ENCODE assay signal across 8 mouse cellular contexts in genomic region chr9:121697150-121698049, GRCm38 (mm10). TPM values are rescaled to one million over a fixed set of nuclear protein-coding genes. Genes with fewer than 3 reads are reported as not detected.
A peak's percentile ranks its signal among the peaks of the same experiment; 100 is the strongest.
DNase-seq lines count a peak whose midpoint lies in the region; ATAC-seq and TF ChIP-seq lines count a peak whose summit lies in the region.

No protein-coding gene starts in this region.

- DNase-seq in adrenal gland, adult (ENCODE audit: inconsistent age in 2 of 2, low spot score in 1 of 2), result peak; percentile 48 to 86
- no peak for DNase-seq in adrenal gland, adult 8-10 months
- no peak for DNase-seq in testis, postnatal 14 days (ENCODE audit: low spot score)
- DNase-seq in induced T-regulatory cell, adult 2 months (ENCODE audit: low read depth), result peak; percentile 79
- peak; percentile 58 to 66 for DNase-seq in lung, adult 18-20 months
- DNase-seq in skeletal muscle tissue, adult 2 months (ENCODE audit: low read depth, low spot score), result peak; percentile 76

- ATAC-seq in embryonic facial prominence, embryonic 12.5 days (ENCODE audit: insufficient number of reproducible peaks, insufficient read depth, low FRiP score, low TSS enrichment), result peak; percentile 52; the same call in 1 of the 2 replicates

- 97% methylated on average over 1 of the region's 1 CpGs for WGBS in embryonic facial prominence, embryonic 12.5 days

- H3K4me2 ChIP-seq in embryonic facial prominence, embryonic 12.5 days (replicated peaks), result no peak overlapping the region

- TF ChIP-seq POLR2A in testis, adult 2 months (IDR thresholded peaks at IDR 0.05; ENCODE audit: control insufficient read depth, low read depth, low read length), result no peak

- no peaks in the 10 kb centered on the region for H3K27me3 ChIP-seq in testis, adult 2 months (ENCODE audit: control insufficient read depth, insufficient read depth, low read length)
- no peaks in the 10 kb centered on the region for H3K27me3 ChIP-seq in embryonic facial prominence, embryonic 12.5 days

- no peaks in the 10 kb centered on the region for H3K36me3 ChIP-seq in testis, adult 2 months (ENCODE audit: control insufficient read depth, insufficient read depth, low read length)
- H3K36me3 ChIP-seq in embryonic facial prominence, embryonic 12.5 days, result peaks cover 24% of the 10 kb centered on the region

- H3K4me1 ChIP-seq in testis, adult 2 months (ENCODE audit: control insufficient read depth, insufficient read depth, low read length), result no peaks in the 10 kb centered on the region
- no peaks in the 10 kb centered on the region for H3K4me1 ChIP-seq in embryonic facial prominence, embryonic 12.5 days

- H3K9me3 ChIP-seq in embryonic facial prominence, embryonic 12.5 days, result no peaks in the 10 kb centered on the region; the same call in 1 of the 2 replicates

- H3K4me3 ChIP-seq in testis, adult 2 months (ENCODE audit: control insufficient read depth, low read depth, low read length), result no peak overlapping the region
- H3K4me3 ChIP-seq in embryonic facial prominence, embryonic 12.5 days, result no peak overlapping the region

- peak; percentile 75 for TF ChIP-seq CTCF in testis, adult 2 months (IDR thresholded peaks at IDR 0.05; ENCODE audit: control insufficient read depth, insufficient read depth, insufficient replicate concordance, low read depth, low read length)

- no peak overlapping the region for H3K9ac ChIP-seq in embryonic facial prominence, embryonic 12.5 days

- no peak overlapping the region for H3K27ac ChIP-seq in testis, adult 2 months (ENCODE audit: control insufficient read depth, insufficient read depth, low read depth, low read length)
- H3K27ac ChIP-seq in embryonic facial prominence, embryonic 12.5 days, result no peak overlapping the region

RNA-seq across cellular contexts. Expression of gene Sec22c, which starts 7.9 kb away (rescaled TPM):
- 1 to 10 TPM; 6.4 to 8.3 (median 7.2) TPM for total RNA-seq in adrenal gland, adult 8-10 months (2022)
- 9.7 and 11.0 TPM in 2 replicates for polyA plus RNA-seq in testis, adult 2 months (2012; rRNA removed)
- 16.8 and 18.0 TPM in 2 replicates for polyA plus RNA-seq in embryonic facial prominence, embryonic 12.5 days (2016; fragmentation: Nextera tagmentation; extraction: Ambion mirVana)

RNA-seq across cellular contexts. Expression of gene Ss18l2, which starts 12.7 kb away (rescaled TPM):
- total RNA-seq in adrenal gland, adult 8-10 months (2022), result 10 to 100 TPM; 32.9 to 48.3 (median 40.6) TPM
- polyA plus RNA-seq in testis, adult 2 months (2012; rRNA removed), result 10.1 and 11.6 TPM in 2 replicates
- 96.2 and 117 TPM in 2 replicates for polyA plus RNA-seq in embryonic facial prominence, embryonic 12.5 days (2016; fragmentation: Nextera tagmentation; extraction: Ambion mirVana)

RNA-seq across cellular contexts. Expression of gene Nktr, which starts 21.6 kb away (rescaled TPM):
- 100 to 1,000 TPM in 2 of 4 experiments, 10 to 100 TPM in 2; 57.2 to 146 (median 91.1) TPM for total RNA-seq in adrenal gland, adult 8-10 months (2022)
- polyA plus RNA-seq in testis, adult 2 months (2012; rRNA removed), result 58.4 and 61.9 TPM in 2 replicates
- polyA plus RNA-seq in embryonic facial prominence, embryonic 12.5 days (2016; fragmentation: Nextera tagmentation; extraction: Ambion mirVana), result 73.7 and 85.5 TPM in 2 replicates

RNA-seq across cellular contexts. Expression of gene Vipr1, which starts 54.9 kb away (rescaled TPM):
- total RNA-seq in adrenal gland, adult 8-10 months (2022), result 1 to 10 TPM in 2 of 4 experiments, under 1 TPM in 2; 0.58 to 2.2 (median 1.2) TPM
- polyA plus RNA-seq in testis, adult 2 months (2012; rRNA removed), result 0.42 and 0.96 TPM in 2 replicates
- polyA plus RNA-seq in embryonic facial prominence, embryonic 12.5 days (2016; fragmentation: Nextera tagmentation; extraction: Ambion mirVana), result 0.62 and 0.73 TPM in 2 replicates

RNA-seq across cellular contexts. Expression of gene Lyzl4, which starts 55.5 kb away (rescaled TPM):
- under 1 TPM in 1 of 4 experiments, not detected in 3; 0.75 TPM for total RNA-seq in adrenal gland, adult 8-10 months (2022)
- 136 and 145 TPM in 2 replicates for polyA plus RNA-seq in testis, adult 2 months (2012; rRNA removed)
- 0.63 TPM in 1 of 2 replicates, not detected in the other for polyA plus RNA-seq in embryonic facial prominence, embryonic 12.5 days (2016; fragmentation: Nextera tagmentation; extraction: Ambion mirVana)

Comparison
In these comparisons a context has a peak if more than half of its experiments do, and no peak if none do; other contexts are left out.
1. DNase-seq: peak in adrenal gland, adult (2 of 2), induced T-regulatory cell, adult 2 months (single experiment), lung, adult 18-20 months (2 of 2) and skeletal muscle tissue, adult 2 months (single experiment); none in adrenal gland, adult 8-10 months (single experiment) and testis, postnatal 14 days (single experiment).